Mouse (Mus musculus): Measurements from ENCODE around the gene Hist1h4j. TPM values are rescaled to one million over a fixed set of nuclear protein-coding genes. Genes with fewer than 3 reads are reported as not detected.
A peak's percentile ranks its signal among the peaks of the same experiment; 100 is the strongest.
"Not testable (repeated sequence)": the region's sequence is repeated elsewhere in the genome, so short reads cannot be mapped to it uniquely, and the experiment has no call there.

Gene Hist1h4j
- total RNA-seq, 4 experiments from 2014 or later = 7.2 to 11.3 (median 10.4) TPM

- DNase-seq = no peak
Measured at GRCm38 (mm10) chr13:21727948-21728572, 6.8 kb upstream of the Hist1h4j start.

- DNase-seq = no peak
Measured at GRCm38 (mm10) chr13:21729544-21729943, 5.3 kb upstream of the Hist1h4j start.

GRCm38 (mm10) chr13:21733466-21733865 lies 1.4 kb upstream of the Hist1h4j start:
- DNase-seq = no peak

- DNase-seq = peak; percentile 58
Measured at GRCm38 (mm10) chr13:21734010-21734905, 606 bp upstream of the Hist1h4j start.

- no peak for DNase-seq
Measured at GRCm38 (mm10) chr13:21745006-21745405, 10.1 kb downstream of the Hist1h4j start.

GRCm38 (mm10) chr13:21749387-21750158 lies 14.7 kb downstream of the Hist1h4j start:
- DNase-seq = no peak

GRCm38 (mm10) chr13:21750159-21751017 lies 15.5 kb downstream of the Hist1h4j start, which contains the start of gene Hist1h4k:
Hist1h4k (minus strand) TSS chr13:21750505.
- DNase-seq = peak; percentile 83

- DNase-seq = no peak
Measured at GRCm38 (mm10) chr13:21751417-21751816, 16.6 kb downstream of the Hist1h4j start.

GRCm38 (mm10) chr13:21751827-21752226 lies 17.0 kb downstream of the Hist1h4j start:
- no peak for DNase-seq

- no peak for DNase-seq
Measured at GRCm38 (mm10) chr13:21752356-21752755, 17.5 kb downstream of the Hist1h4j start.

GRCm38 (mm10) chr13:21753051-21753523 lies 18.2 kb downstream of the Hist1h4j start:
- no peak for DNase-seq

GRCm38 (mm10) chr13:21753524-21754285 lies 18.8 kb downstream of the Hist1h4j start, which contains the start of the genes Hist1h2ak and Hist1h2bn:
Hist1h2ak (minus strand) TSS chr13:21753827.
Hist1h2bn (plus strand) TSS chr13:21754123.
- peak; percentile 53 for DNase-seq

- DNase-seq = not testable (repeated sequence)
Measured at GRCm38 (mm10) chr13:21754294-21755001, 19.6 kb downstream of the Hist1h4j start.

GRCm38 (mm10) chr13:21755707-21756106 lies 20.8 kb downstream of the Hist1h4j start:
- no peak for DNase-seq

- DNase-seq = peak; percentile 59
Measured at GRCm38 (mm10) chr13:21778814-21779766, 44.2 kb downstream of the Hist1h4j start.

- peak; percentile 54 for DNase-seq
Measured at GRCm38 (mm10) chr13:21779767-21780731, 45.2 kb downstream of the Hist1h4j start, which contains the start of gene Hist1h1b. Hist1h1b (minus strand) TSS chr13:21780625.

GRCm38 (mm10) chr13:21781021-21781555 lies 46.2 kb downstream of the Hist1h4j start:
- no peak for DNase-seq
